8 mouse cellular contexts compared by ENCODE assay signal in genomic region chr4:155320281-155321244, GRCm38 (mm10). TPM values are rescaled to one million over a fixed set of nuclear protein-coding genes. Genes with fewer than 3 reads are reported as not detected.
A peak's percentile ranks its signal among the peaks of the same experiment; 100 is the strongest.
DNase-seq lines count a peak whose midpoint lies in the region; ATAC-seq and TF ChIP-seq lines count a peak whose summit lies in the region.

No protein-coding gene starts in this region.

- H3K4me2 ChIP-seq in hindbrain, postnatal 0 days (ENCODE audit: low read depth, low read length), result peak overlapping the region; percentile 24; the same call in 1 of the 2 replicates
- H3K4me2 ChIP-seq in lung, embryonic 14.5 days, result 0 out of 2 replicates have a peak overlapping the region, but pooled peaks have one; percentile 5

- no peaks in the 10 kb centered on the region for H3K9me3 ChIP-seq in embryonic facial prominence, embryonic 10.5 days
- no peaks in the 10 kb centered on the region for H3K9me3 ChIP-seq in hindbrain, postnatal 0 days (ENCODE audit: low read length)
- H3K9me3 ChIP-seq in lung, embryonic 14.5 days (ENCODE audit: low read depth, low read length), result no peaks in the 10 kb centered on the region

- DNase-seq in ovary, postnatal 36 days (ENCODE audit: low spot score), result peak; percentile 28
- no peak for DNase-seq in ovary, postnatal 10 days (ENCODE audit: low spot score)
- peak; percentile 67 for DNase-seq in adrenal gland, postnatal 10 days
- peak; percentile 84 for DNase-seq in embryonic facial prominence, embryonic 10.5 days (ENCODE audit: low spot score)
- peak; percentile 87 for DNase-seq in hindbrain, postnatal 0 days (ENCODE audit: low spot score)
- DNase-seq in lung, embryonic 14.5 days, result peak; percentile 86
- peak; percentile 65 for DNase-seq in retina, adult 2 months (ENCODE audit: low read depth, low spot score)
- no peak for DNase-seq in urinary bladder, postnatal 4 days (ENCODE audit: low spot score in 2 of 2)

- H3K27me3 ChIP-seq in embryonic facial prominence, embryonic 10.5 days (replicated peaks; ENCODE audit: low read depth, poor library complexity, severe bottlenecking), result peaks cover 5% of the 10 kb centered on the region; the same call in 1 of the 2 replicates
- no peaks in the 10 kb centered on the region for H3K27me3 ChIP-seq in hindbrain, postnatal 0 days (ENCODE audit: insufficient read depth, low read length)
- H3K27me3 ChIP-seq in lung, embryonic 14.5 days (ENCODE audit: insufficient read depth, low read length), result no peaks in the 10 kb centered on the region

- ATAC-seq in hindbrain, postnatal 0 days, result peak; percentile 89
- ATAC-seq in lung, embryonic 14.5 days (ENCODE audit: insufficient read depth), result peak; percentile 66

- H3K36me3 ChIP-seq in embryonic facial prominence, embryonic 10.5 days (replicated peaks), result no peaks in the 10 kb centered on the region
- no peaks in the 10 kb centered on the region for H3K36me3 ChIP-seq in hindbrain, postnatal 0 days (ENCODE audit: insufficient read depth, low read length)
- H3K36me3 ChIP-seq in lung, embryonic 14.5 days (ENCODE audit: insufficient read depth), result no peaks in the 10 kb centered on the region

- no peak overlapping the region for H3K9ac ChIP-seq in hindbrain, postnatal 0 days (replicated peaks; ENCODE audit: low read length)
- H3K9ac ChIP-seq in lung, embryonic 14.5 days, result no peak overlapping the region

- peak overlapping the region; percentile 25; the same call in 1 of the 2 replicates for H3K4me3 ChIP-seq in embryonic facial prominence, embryonic 10.5 days
- no peak overlapping the region for H3K4me3 ChIP-seq in hindbrain, postnatal 0 days (ENCODE audit: low read length)
- no peak overlapping the region for H3K4me3 ChIP-seq in lung, embryonic 14.5 days (ENCODE audit: low read depth, low read length)

- peak; percentile 87 for TF ChIP-seq CTCF in hindbrain, postnatal 0 days (IDR thresholded peaks at IDR 0.05; ENCODE audit: low read depth)
- TF ChIP-seq CTCF in lung, embryonic 14.5 days (IDR thresholded peaks at IDR 0.05; ENCODE audit: low read depth), result peak; percentile 85

- H3K4me1 ChIP-seq in embryonic facial prominence, embryonic 10.5 days, result peaks cover 47% of the 10 kb centered on the region
- peaks cover 11% of the 10 kb centered on the region; the same call in 1 of the 2 replicates for H3K4me1 ChIP-seq in hindbrain, postnatal 0 days (ENCODE audit: insufficient read depth, low read length)
- no peaks in the 10 kb centered on the region for H3K4me1 ChIP-seq in lung, embryonic 14.5 days (ENCODE audit: insufficient read depth)

- WGBS in embryonic facial prominence, embryonic 10.5 days, result 57% methylated on average over 15 of the region's 15 CpGs
- 51% methylated on average over 15 of the region's 15 CpGs for WGBS in hindbrain, postnatal 0 days
- WGBS in lung, embryonic 14.5 days, result 54% methylated on average over 15 of the region's 15 CpGs

- H3K27ac ChIP-seq in embryonic facial prominence, embryonic 10.5 days (replicated peaks), result peak overlapping the region; percentile 83
- H3K27ac ChIP-seq in hindbrain, postnatal 0 days, result peak overlapping the region; percentile 57; the same call in 1 of the 2 replicates
- H3K27ac ChIP-seq in lung, embryonic 14.5 days (ENCODE audit: low read depth), result no peak overlapping the region

RNA-seq across cellular contexts. Expression of gene Prkcz, which starts 40.6 kb away (rescaled TPM):
- 1 to 10 TPM; 5.3 to 6.9 TPM for total RNA-seq in adrenal gland, postnatal 10 days (2021)
- 12.4 and 13.7 TPM in 2 replicates for polyA plus RNA-seq in embryonic facial prominence, embryonic 10.5 days (2016; fragmentation: Nextera tagmentation; extraction: Ambion mirVana)
- total RNA-seq in hindbrain, postnatal 0 days (2014; rRNA removed), result 85.0 and 85.1 TPM in 2 replicates
- 80.4 and 84.2 TPM in 2 replicates for polyA plus RNA-seq in hindbrain, postnatal 0 days (2015; fragmentation: Nextera tagmentation; extraction: Ambion mirVana)
- 12.7 and 13.4 TPM in 2 replicates for polyA plus RNA-seq in lung, embryonic 14.5 days (2014; fragmentation: Nextera tagmentation; extraction: Ambion mirVana)

Comparison
In these comparisons a context has a peak if more than half of its experiments do, and no peak if none do; other contexts are left out.
1. DNase-seq: peak in ovary, postnatal 36 days (single experiment), adrenal gland, postnatal 10 days (single experiment), embryonic facial prominence, embryonic 10.5 days (single experiment), hindbrain, postnatal 0 days (single experiment), lung, embryonic 14.5 days (single experiment) and retina, adult 2 months (single experiment); none in ovary, postnatal 10 days (single experiment) and urinary bladder, postnatal 4 days (0 of 2).